Mouse (Mus musculus): ENCODE results near the gene Oser1. TPM values are rescaled to one million over a fixed set of nuclear protein-coding genes. Genes with fewer than 3 reads are reported as not detected.

The Oser1 gene
- total RNA-seq, 1 experiment from 2014 or later = 147 TPM

DNA sequence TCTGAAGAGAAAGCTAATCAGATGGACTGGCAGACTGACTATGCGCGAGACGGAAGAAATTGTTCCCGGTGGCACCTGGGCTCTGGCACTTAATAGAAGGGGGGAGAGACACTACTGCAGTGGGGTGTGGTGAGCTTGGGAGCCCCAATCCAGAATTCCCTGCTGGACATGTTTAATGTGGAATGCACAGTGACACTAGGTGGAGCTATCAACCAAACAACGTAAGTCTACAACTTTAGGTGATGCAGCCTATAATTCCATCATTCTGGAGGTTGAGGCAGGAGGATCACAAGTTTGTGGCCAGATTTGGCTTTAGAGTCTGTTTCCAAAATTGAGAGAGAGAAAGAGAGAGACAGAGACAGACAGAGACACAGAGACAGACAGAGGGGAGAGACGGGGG, 28.2 kb upstream of the Oser1 start:
- no peak for ATAC-seq (replicated peaks in 1 of 2; ENCODE audit: insufficient read depth in 1 of 2, low FRiP score in 2 of 2, low TSS enrichment in 1 of 2, low read depth in 1 of 2, poor library complexity in 2 of 2, severe bottlenecking in 2 of 2)

GRCm38 (mm10) chr2:163450668-163451295, 26.3 kb upstream of the Oser1 start:
- no peak for ATAC-seq (replicated peaks in 1 of 2; ENCODE audit: insufficient read depth in 1 of 2, low FRiP score in 2 of 2, low TSS enrichment in 1 of 2, low read depth in 1 of 2, poor library complexity in 2 of 2, severe bottlenecking in 2 of 2)

GRCm38 (mm10) chr2:163449276-163449675, 24.8 kb upstream of the Oser1 start:
- no peak for ATAC-seq (replicated peaks in 1 of 2; ENCODE audit: insufficient read depth in 1 of 2, low FRiP score in 2 of 2, low TSS enrichment in 1 of 2, low read depth in 1 of 2, poor library complexity in 2 of 2, severe bottlenecking in 2 of 2)

GRCm38 (mm10) chr2:163447375-163447774, 22.9 kb upstream of the Oser1 start:
- ATAC-seq (replicated peaks in 1 of 2; ENCODE audit: insufficient read depth in 1 of 2, low FRiP score in 2 of 2, low TSS enrichment in 1 of 2, low read depth in 1 of 2, poor library complexity in 2 of 2, severe bottlenecking in 2 of 2) = no peak

- no peak for ATAC-seq (replicated peaks in 1 of 2; ENCODE audit: insufficient read depth in 1 of 2, low FRiP score in 2 of 2, low TSS enrichment in 1 of 2, low read depth in 1 of 2, poor library complexity in 2 of 2, severe bottlenecking in 2 of 2)
Observed at GRCm38 (mm10) chr2:163444017-163444416, 19.5 kb upstream of the Oser1 start.

DNA sequence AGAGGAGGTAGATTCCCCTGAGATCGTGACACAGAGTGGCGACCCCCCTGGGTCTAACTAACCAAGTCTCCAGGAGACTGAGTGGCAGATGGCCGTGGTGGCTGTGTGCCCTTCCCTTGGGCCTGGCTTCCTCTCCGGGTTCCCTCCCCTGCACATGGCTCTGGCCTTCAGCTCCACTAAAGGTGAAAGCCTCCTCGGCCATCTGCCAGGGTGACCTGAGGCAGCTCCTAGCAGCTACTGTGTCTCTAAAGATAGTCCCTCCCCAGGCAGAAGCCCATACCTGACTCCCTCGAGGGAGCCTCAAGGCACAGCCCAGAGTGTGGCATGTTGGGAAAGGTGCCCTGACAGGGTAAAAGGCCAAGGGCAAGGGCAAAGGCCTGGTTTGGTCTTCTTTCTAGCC, 19.0 kb upstream of the Oser1 start:
- no peak for ATAC-seq (replicated peaks in 1 of 2; ENCODE audit: insufficient read depth in 1 of 2, low FRiP score in 2 of 2, low TSS enrichment in 1 of 2, low read depth in 1 of 2, poor library complexity in 2 of 2, severe bottlenecking in 2 of 2)

GRCm38 (mm10) chr2:163439488-163439887, 15.0 kb upstream of the Oser1 start:
- ATAC-seq (replicated peaks in 1 of 2; ENCODE audit: insufficient read depth in 1 of 2, low FRiP score in 2 of 2, low TSS enrichment in 1 of 2, low read depth in 1 of 2, poor library complexity in 2 of 2, severe bottlenecking in 2 of 2) = no peak

DNA sequence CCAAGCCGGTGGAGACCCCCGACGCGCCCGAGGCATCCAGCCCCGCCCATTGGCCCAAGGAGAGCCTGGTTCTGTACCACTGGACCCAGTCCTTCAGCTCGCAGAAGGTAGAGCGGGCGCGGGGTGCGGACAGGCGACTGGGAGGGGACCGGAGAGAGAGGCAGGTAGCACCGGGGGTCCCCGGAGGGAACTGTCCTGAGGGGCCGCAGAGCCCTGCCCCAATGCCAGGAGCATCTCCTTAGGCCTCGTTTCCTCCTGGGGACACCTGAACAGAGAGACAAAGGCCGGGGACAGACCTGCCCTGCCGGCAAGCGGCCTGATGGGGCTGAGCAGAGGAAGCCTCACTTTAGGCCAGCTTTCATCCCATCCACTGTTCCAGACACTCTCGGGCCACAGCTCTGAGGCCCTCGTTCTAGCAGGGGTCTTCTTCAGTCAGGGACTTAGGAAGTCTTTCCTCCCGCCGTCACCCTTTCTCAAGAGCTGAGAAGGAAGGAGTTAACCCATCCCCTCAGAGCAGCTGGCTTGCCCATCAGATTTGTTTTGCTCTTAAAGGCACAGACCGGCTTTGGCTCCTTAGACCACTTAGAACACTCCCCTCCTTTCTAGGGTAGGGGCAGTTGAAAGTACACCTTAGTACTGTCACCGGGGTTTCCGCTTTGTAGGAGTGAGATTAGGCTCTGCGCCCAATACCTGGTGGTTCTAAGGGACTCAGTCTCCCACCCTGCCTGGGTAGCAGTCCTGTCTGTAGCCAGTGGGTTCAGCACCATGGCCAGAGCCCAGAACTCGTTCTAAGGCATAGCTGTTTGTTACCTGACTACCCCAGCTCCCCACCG, 14.3 kb upstream of the Oser1 start:
- ATAC-seq (replicated peaks in 1 of 2; ENCODE audit: insufficient read depth in 1 of 2, low FRiP score in 2 of 2, low TSS enrichment in 1 of 2, low read depth in 1 of 2, poor library complexity in 2 of 2, severe bottlenecking in 2 of 2) = peak; percentile 37 to 74; a peak in 1 of 4 replicates

DNA sequence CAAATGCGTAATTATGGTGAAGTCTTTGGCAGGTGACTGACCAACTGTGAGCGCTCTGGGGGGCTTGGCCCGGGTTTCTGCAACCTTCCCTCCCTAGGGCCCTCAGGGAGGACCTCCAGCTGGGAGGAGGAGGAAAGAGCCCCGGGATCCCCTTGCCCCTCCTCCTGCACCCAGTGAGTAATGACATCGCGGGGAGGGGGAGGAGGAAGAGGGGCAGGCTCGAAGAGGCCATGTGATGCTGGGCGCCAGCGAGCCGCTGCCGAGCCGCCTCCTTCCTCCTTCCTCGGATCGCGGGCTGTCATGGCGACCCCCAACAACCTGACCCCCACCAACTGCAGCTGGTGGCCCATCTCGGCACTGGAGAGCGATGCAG, 13.7 kb upstream of the Oser1 start, which contains the start of gene Gdap1l1:
Gene Gdap1l1, plus strand, starts transcription at position 231 of the 373 bp plus-strand sequence.
- no peak for ATAC-seq (replicated peaks in 1 of 2; ENCODE audit: insufficient read depth in 1 of 2, low FRiP score in 2 of 2, low TSS enrichment in 1 of 2, low read depth in 1 of 2, poor library complexity in 2 of 2, severe bottlenecking in 2 of 2)

- no peak for ATAC-seq (replicated peaks in 1 of 2; ENCODE audit: insufficient read depth in 1 of 2, low FRiP score in 2 of 2, low TSS enrichment in 1 of 2, low read depth in 1 of 2, poor library complexity in 2 of 2, severe bottlenecking in 2 of 2)
Observed at GRCm38 (mm10) chr2:163437800-163438199, 13.3 kb upstream of the Oser1 start.

DNA sequence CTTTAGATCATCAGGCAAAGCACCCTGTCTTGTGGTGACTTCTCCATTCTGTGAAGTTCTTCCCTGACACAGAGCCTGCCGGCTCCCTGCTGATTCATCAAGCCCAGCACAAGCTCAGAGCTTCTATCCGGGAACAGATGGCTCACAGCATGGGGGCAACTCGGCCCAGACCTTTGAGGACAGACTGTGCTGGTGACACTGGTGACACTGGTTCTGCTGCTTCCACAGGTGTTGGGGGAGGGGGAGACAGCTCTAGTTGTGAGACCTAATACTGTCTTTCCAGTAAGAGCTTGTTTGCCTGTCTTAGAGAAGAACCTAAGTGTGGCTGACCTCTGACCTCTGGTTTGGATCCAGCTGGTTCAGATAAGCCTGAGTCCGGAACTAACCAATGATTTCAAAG, 9.5 kb upstream of the Oser1 start:
- 0 out of 4 replicates have a peak, but pooled peaks of 1 of the 2 experiments have one; percentile 21 for ATAC-seq (replicated peaks in 1 of 2; ENCODE audit: insufficient read depth in 1 of 2, low FRiP score in 2 of 2, low TSS enrichment in 1 of 2, low read depth in 1 of 2, poor library complexity in 2 of 2, severe bottlenecking in 2 of 2)

- no peak for ATAC-seq (replicated peaks in 1 of 2; ENCODE audit: insufficient read depth in 1 of 2, low FRiP score in 2 of 2, low TSS enrichment in 1 of 2, low read depth in 1 of 2, poor library complexity in 2 of 2, severe bottlenecking in 2 of 2)
Observed at GRCm38 (mm10) chr2:163431289-163431688, 6.8 kb upstream of the Oser1 start.

DNA sequence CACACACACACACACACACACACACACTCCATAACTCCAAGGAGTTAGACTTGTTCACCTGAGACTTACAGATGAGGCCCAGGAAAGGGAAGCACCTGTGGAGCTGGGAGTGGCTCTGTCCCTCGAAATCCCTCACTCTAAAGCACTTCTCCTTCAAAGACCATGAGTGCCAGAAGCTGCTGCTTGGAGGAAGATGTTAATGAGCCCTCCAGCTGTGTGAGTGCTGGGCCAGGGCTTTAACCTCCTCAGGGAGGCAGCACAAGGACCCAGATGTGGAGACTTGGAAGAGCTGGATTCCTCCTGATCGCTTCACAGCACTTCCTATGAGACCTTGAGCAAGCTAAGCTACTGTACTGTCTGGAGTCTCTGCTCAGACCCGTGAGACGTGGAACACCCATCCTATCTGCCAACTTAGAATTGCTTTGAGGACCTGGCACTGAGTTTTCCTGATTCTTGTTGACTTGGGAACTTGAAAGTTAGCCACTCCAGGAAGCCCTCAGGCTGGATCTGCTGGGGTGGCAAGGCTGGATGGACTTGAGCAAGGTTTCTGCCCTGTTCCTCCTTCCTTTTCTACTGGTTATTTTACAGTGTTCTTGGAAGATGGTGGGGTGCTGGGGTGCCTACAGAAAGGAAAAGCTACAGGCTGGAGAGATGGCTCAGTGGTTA, 4.0 kb upstream of the Oser1 start:
- no peak for ATAC-seq (replicated peaks in 1 of 2; ENCODE audit: insufficient read depth in 1 of 2, low FRiP score in 2 of 2, low TSS enrichment in 1 of 2, low read depth in 1 of 2, poor library complexity in 2 of 2, severe bottlenecking in 2 of 2)

GRCm38 (mm10) chr2:163422895-163423660, 1.4 kb downstream of the Oser1 start:
- peak in 1 of 2 experiments; percentile 15; a peak in 1 of 4 replicates for ATAC-seq (replicated peaks in 1 of 2; ENCODE audit: insufficient read depth in 1 of 2, low FRiP score in 2 of 2, low TSS enrichment in 1 of 2, low read depth in 1 of 2, poor library complexity in 2 of 2, severe bottlenecking in 2 of 2)

DNA sequence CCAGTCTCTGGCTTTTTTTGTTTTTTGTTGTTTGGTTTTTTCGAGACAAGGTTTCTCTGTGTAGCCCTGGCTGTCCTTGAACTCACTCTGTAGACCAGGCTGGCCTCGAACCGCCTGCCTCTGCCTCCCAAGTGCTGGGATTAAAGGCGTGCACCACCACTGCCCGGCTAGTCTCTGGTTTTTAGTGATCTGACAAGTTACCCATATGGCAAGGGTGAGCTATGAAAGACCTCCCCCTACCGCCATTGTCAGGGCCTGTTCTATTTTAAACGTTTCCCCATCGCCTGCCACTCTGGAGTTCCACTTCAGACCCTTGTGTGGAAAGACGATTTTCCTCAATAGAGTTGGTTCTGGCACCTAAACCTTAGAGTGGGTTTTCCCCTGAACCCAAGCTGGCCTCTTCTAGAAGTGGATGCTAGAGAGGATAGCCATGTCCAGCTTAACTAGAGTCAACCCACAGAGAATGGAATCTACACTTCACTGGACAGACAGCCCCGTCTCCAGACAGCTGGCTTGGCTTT, 4.1 kb downstream of the Oser1 start:
- no peak for ATAC-seq (replicated peaks in 1 of 2; ENCODE audit: insufficient read depth in 1 of 2, low FRiP score in 2 of 2, low TSS enrichment in 1 of 2, low read depth in 1 of 2, poor library complexity in 2 of 2, severe bottlenecking in 2 of 2)

DNA sequence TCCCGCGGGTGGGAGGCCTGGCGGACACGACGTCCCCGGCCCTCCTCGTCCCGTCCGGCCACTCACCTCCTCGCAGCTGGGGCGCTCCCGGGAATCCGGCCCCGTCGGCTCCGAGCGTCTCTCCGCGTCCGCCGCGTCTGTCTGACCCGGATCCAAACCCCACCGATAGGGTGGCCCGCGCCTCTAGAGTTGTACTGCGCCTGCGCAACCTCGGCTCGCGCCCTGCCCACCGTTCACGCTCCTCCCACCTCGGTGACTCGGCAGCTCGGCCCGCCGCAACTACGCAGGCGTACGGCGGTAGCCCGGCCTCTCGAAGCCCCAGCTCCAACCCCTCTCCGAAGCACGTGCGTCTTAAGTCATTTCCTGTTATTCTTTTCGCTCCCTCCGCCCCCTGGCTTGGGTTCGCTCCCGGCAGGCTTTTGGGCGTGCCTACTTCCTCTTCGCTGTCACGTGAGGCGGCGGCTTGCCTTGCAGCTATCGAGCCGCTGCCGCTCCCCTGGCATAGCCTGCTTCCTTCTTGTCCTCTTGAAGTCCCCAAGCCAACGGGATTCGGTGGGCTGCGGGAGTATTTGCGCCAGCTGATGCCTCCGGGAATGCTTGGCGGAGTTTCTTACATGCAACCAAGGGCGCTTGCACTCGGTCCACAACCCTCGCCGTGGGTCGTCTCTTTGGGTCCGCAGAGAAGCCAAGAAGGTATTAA, 5.0 kb downstream of the Oser1 start:
- ATAC-seq (replicated peaks in 1 of 2; ENCODE audit: insufficient read depth in 1 of 2, low FRiP score in 2 of 2, low TSS enrichment in 1 of 2, low read depth in 1 of 2, poor library complexity in 2 of 2, severe bottlenecking in 2 of 2) = peak; percentile 93 to 95
